Mouse (Mus musculus) megakaryocyte, embryonic 14.5 days (primary cell): ENCODE measurements around the gene Rab27a.

ENCODE experiments used
- FLI1 ChIP-seq: IDR thresholded peaks from 2 replicates; pipeline ENCODE4 v1.6.1; 2012; ENCODE audit warnings: low read length, inconsistent platforms, mixed read lengths
- GATA1 ChIP-seq: IDR thresholded peaks from 3 replicates; pipeline ENCODE4 v1.6.1; 2012; ENCODE audit warnings: mixed read lengths, low read length, inconsistent platforms, borderline replicate concordance

- TF ChIP-seq GATA1 (no peak), FLI1 (no peak)
Observed at GRCm38 (mm10) chr9:73050606-73051005, 6.0 kb downstream of the Rab27a start.
